Mouse (Mus musculus): Measurements from ENCODE around the gene Fitm2.

DNA sequence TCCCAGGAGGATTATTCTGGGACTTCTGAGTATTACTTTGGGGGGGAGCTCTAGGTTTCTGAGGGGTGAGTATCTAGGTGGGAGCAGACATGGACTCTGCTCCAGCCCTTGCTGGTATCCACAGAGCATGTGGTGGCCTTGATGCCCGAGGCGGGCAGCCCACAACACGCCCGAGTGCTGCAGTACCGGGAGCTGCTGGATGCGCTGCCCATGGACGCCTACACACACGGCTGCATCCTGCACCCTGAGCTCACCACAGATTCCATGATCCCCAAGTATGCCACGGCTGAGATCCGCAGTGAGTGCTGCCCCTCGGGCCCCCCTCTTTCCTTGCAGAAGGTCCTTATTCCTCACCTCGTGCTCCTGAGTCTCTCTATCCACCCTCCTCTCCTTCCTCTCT is 25.1 kb downstream of the Fitm2 start:
- TF ChIP-seq POLR2A (IDR thresholded peaks at IDR 0.05; ENCODE audit: low read depth, low read length) (no peak), CTCF (conservative IDR thresholded peaks at IDR 0.05; ENCODE audit: insufficient read depth, insufficient read length, low read depth, low read length) (no peak)

All from kidney, adult 2 months (tissue).